Mouse (Mus musculus) layer of hippocampus, postnatal 10 days (tissue): ENCODE data around the gene Enox1. TPM values are rescaled to one million over a fixed set of nuclear protein-coding genes. Genes with fewer than 3 reads are reported as not detected.
"Not testable (repeated sequence)": the region's sequence is repeated elsewhere in the genome, so short reads cannot be mapped to it uniquely, and the experiment has no call there.

Source experiments
- DNase-seq, 2 experiments: peaks; one replicate each; pipeline ENCODE4 v3.0.0; 2021; ENCODE audit warnings: low spot score in 2 of 2
- long read RNA-seq: library from polyadenylated mRNA; stranded (forward); transcript quantifications from one replicate; pipeline ENCODE4 v2.0.0, GENCODE M21; 2023
- total RNA-seq, 2 experiments: library from RNA; stranded (reverse); gene quantifications; 2 replicates each; pipeline ENCODE4 v1.2.3; 2021

Enox1 gene
- total RNA-seq: 10 to 100 TPM; 58.5 to 64.8 TPM
- long read RNA-seq, partial matches to known transcripts: 2 of 15 reads
- long read RNA-seq, other reads (novel, unspliced or antisense): 13 of 15 reads

GRCm38 (mm10) chr14:77156222-77156910 is at the start of gene Enox1:
Enox1 (plus strand) TSS chr14:77156763.
- DNase-seq: peak; percentile 83 to 89

- DNase-seq: not testable (repeated sequence)
These were observed 45.9 kb upstream of the Enox1 start for GRCm38 (mm10) chr14:77110622-77111021.

GRCm38 (mm10) chr14:77130612-77131011 is 26.0 kb upstream of the Enox1 start:
- no peak for DNase-seq

- DNase-seq: no peak
These were observed 19.6 kb upstream of the Enox1 start for GRCm38 (mm10) chr14:77136936-77137335.

- DNase-seq: peak; percentile 80 to 81
These were observed 15.0 kb upstream of the Enox1 start for GRCm38 (mm10) chr14:77141324-77142282.

- no peak for DNase-seq
These were observed 11.5 kb upstream of the Enox1 start for GRCm38 (mm10) chr14:77145103-77145502.

- no peak for DNase-seq
These were observed 8.9 kb upstream of the Enox1 start for GRCm38 (mm10) chr14:77147635-77148034.

GRCm38 (mm10) chr14:77150556-77150955 is 6.0 kb upstream of the Enox1 start:
- no peak for DNase-seq

- no peak for DNase-seq
These were observed 5.1 kb upstream of the Enox1 start for GRCm38 (mm10) chr14:77151431-77151830.

- DNase-seq: peak in 1 of 2 experiments; percentile 33
These were observed 445 bp downstream of the Enox1 start for GRCm38 (mm10) chr14:77156911-77157504.

GRCm38 (mm10) chr14:77157505-77157911 is 945 bp downstream of the Enox1 start:
- peak; percentile 83 to 89 for DNase-seq

- DNase-seq: no peak
These were observed 2.8 kb downstream of the Enox1 start for GRCm38 (mm10) chr14:77159397-77159796.

GRCm38 (mm10) chr14:77162496-77162895 is 5.9 kb downstream of the Enox1 start:
- DNase-seq: no peak

- DNase-seq: no peak
These were observed 7.8 kb downstream of the Enox1 start for GRCm38 (mm10) chr14:77164396-77164795.

GRCm38 (mm10) chr14:77168161-77168560 is 11.6 kb downstream of the Enox1 start:
- no peak for DNase-seq

GRCm38 (mm10) chr14:77174491-77174890 is 17.9 kb downstream of the Enox1 start:
- DNase-seq: peak; percentile 37 to 45

- DNase-seq: no peak
These were observed 18.4 kb downstream of the Enox1 start for GRCm38 (mm10) chr14:77174931-77175330.

GRCm38 (mm10) chr14:77180241-77180640 is 23.7 kb downstream of the Enox1 start:
- DNase-seq: no peak

GRCm38 (mm10) chr14:77180753-77181374 is 24.3 kb downstream of the Enox1 start:
- DNase-seq: no peak

- DNase-seq: no peak
These were observed 26.9 kb downstream of the Enox1 start for GRCm38 (mm10) chr14:77183491-77183890.

- no peak for DNase-seq
These were observed 33.6 kb downstream of the Enox1 start for GRCm38 (mm10) chr14:77190158-77190557.
